Mouse (Mus musculus): Measurements from ENCODE around the gene Cnppd1.

Gene Cnppd1

DNA sequence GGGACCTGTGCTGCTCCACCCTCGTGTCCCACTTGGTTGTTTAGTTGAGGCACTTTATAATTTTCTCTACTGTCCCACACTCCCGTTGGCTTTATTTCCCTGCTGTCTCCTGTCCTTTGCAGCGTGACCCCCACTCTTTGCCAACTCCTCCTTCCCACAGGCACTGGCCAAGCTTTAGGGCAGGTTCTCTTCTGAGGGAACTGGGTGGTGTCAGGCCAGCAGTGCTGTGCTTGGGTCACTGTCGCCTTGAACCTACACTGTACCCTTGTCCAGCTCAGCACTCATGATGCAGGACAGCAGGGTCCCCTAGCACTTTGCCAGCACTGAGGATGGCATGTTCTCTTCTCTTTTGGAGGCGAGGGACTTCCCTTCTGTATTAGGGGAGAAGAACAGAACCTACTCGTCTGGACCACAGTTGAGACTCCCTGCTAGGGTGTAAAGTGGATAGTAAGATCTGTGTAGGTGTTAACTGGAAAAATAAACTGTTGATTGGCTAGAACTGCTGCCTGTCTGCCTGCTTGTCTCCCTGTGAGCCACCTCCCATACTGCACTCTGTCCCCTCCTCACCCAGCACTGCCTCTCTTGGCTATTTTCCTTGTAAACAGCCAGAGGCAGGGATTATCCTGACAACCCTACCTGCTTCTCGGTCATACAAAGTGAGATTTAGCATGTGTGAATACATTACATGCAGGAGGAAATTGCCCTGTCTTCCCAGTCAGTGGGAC, 5.1 kb upstream of the Cnppd1 start:
- DNase-seq: no peak

DNA sequence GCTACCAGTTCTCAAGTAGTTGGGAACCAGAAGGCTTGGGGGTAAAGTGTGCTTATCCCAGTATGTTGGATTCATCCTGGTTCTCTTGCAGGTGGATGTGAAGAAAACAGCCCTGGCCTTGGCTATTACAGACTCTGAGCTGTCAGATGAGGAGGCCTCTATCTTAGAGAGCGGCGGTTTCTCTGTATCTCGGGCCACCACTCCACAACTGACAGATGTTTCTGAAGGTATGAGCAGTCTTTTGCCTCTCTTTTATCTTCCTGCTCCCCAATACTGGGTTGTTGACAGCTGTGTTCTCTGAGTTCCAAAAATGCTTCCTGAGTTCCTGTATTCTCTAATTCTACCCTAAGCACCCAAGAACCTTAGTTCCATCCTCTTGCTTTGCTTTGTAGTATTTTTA, 3.1 kb upstream of the Cnppd1 start:
- DNase-seq: no peak

DNA sequence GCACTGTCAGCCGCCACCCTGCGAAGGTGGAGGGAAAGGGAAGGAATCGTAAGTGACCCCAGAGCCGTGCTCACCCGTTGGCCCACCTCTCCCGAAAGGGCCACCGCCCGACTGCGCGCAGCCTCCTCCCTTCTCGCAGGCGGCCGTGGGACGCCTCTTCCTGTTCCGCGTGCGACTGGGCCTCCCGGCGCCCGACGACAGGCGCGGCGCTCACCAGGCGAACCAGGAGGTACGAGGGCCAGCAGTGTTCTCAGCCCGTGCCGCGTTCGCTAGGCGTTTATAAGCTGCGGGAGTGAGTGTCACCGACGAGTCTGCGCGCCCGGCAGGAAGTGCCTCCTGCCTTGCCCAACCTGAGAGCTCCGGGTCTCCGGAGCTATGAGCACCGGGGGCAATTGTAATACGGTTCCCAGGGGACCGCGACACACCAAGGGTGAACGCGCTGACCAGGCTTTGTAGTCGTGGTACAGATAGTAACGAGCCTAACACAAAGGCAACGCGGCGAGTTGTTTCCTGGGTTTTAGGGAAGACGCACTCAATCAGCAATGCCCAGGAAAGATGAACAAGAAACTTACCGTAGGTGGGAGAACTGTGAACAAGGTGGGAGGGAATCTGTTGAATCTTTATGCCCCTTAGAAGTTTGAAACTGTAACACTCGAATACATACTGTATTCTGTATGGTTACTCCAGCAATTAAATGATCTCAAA, 873 bp downstream of the Cnppd1 start:
- peak; percentile 53 for DNase-seq

DNA sequence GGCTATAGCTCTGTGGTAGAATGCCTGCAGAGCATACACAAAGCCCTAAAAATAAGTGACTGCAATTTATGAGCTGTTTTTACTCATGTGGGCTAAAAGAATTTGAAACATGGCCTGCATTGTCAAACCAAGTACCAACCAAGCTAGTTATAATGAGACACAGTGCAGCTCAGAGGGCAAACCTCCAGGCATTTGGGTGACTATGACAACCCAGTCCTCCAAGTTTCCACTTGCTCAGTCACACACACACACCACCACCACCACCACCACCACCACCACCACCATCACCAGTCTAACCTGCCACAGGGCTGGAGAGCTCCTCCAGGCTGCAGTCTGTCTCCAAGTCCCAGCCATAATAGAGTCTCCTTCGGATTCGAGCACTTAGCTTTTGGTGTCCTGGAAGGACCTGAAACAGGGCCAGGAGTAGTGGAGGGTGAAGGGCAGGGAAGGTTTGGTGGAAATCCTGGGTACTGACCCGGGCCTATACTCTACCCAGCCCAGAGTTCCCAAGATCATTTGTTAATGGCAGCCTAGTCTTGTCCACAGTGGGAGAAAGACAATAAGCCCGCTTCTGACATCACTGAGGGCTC, 1.8 kb downstream of the Cnppd1 start:
- peak in 1 of 2 experiments; percentile 40 for DNase-seq

DNA sequence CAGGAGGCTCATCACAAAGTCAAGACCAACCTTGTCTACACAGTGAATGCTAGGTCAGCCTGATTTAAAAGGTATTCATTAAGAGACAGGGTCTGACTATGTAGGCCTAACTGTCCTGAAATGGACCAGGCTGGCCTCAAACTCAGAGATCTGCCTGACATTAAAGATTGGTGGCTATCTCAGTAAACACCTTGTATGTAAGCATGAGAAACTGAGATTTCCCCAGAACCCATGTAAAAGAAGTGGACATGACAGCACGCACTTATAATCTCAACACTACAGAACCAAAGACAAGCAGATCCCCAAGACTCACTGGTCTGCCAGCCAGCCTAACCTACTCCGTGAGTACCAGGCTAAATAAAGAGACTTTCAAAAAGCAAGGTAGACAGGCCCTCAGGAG, 4.1 kb downstream of the Cnppd1 start:
- DNase-seq: no peak

DNA sequence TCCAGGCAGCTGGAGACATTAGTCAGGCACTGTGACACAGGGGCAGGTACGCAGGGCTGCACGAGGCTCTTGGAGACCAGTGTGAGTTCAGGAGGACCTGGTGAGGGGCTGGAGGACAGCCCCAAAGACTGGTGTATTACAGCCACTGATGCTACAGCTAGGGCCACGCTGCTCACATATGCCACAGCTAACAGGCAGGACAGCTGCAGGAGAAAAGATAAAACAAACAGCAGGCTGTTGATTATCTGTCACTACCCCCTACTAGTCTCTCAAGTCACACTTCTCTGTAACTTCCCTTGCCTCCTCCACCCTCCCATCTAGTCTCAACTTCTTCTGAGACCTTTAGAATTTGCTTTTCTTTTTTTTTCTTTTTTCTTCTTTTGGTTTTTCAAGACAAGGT, 5.8 kb downstream of the Cnppd1 start:
- no peak for DNase-seq

DNA sequence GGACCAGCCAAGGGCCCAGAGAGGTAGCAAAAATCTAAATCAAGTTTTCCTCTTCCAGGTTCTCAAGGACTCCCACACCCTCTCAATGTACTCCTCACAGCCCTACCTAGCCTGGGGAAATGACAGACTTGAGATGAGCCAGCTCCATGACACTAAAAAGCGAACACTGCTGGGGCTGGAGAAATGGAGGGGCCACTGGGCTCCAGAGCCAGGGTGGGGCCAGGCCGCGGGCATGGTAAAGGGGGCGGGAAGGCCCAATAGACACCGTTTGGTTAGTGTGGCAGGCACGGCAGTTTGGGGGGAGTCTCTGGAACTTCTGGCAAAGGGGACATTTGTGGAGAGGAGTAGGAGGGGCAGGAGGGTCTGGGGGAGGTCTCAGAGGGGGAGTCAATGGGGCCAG, 6.2 kb downstream of the Cnppd1 start:
- no peak for DNase-seq

DNA sequence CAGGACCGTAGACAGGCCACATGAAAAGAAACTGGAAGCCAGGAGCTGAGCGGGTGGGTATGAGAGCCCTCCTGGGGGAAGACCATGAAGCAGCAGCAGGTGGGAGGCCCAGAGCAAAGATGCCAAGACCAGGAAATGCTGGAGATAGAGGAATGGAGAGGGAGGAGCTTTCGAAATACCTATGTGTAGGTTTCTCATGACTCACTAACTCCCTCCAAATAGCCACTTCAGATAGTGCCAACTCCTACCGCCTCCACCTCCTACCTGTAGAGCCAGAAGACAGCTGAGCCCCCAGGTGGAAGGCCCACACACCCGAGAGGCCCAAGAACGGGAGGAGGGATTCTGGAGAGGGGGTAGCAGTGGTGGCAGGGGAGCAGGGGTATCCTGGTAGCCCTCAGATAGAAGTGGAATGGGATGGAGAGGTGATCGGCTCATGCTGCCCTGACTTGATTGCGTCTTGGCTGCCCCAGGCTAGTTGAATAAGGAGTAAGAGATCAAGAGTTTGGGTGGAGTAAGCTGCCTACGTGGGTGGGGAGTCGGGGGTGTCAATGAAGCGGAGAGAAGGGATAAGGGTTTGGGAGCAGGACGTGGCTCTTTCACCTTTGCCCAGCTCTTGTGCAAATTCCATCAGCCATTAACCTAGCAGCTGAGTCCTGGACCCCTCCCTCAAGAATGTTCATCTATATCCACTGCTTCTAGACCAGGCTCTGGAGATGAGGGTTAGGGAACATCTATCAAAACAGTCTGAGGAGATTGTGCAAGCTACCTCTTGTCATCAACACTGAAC, 8.9 kb downstream of the Cnppd1 start, which contains the start of gene Slc23a3:
TSS of gene Slc23a3 (minus strand) at position 470 of the 787 bp plus-strand sequence.
- DNase-seq: no peak

DNA sequence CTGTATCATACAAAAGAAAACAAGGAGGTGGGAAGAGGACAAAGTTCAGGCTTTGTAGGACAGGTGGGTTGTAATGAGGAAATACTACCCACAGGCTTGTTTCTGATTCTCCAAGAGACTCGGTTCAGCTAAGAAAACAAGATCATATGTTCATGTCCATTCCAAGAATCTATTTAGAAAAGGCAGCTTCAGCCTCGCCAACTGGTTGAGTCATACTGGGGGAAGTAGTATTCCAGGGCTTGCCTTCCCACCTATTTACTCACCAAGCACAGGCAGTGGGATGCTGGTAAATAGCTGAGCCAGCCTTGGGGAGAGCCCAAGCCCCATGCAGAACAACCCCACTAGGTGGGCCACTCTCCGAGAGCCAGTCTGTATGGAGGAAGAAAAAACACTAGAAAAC, 13.9 kb downstream of the Cnppd1 start:
- DNase-seq: no peak

DNA sequence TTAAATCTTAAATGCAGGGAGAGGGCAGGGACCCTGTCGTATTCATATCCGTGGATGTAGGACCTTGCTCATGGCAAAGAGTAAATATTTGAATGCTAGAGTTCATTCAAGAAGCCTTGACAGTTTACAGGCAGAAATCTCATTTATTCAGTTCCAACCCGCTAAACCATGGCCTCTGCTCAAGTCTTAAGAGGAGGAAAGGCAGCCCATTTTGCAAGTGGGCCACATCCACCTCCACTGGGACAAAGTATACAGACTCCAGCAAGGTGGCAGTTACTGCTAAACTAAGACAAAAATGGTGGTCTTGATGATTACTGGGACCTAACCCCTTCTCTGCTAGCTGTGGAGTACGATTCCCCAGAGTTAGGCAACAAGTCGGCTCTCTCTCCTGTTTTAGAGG, 17.1 kb downstream of the Cnppd1 start:
- DNase-seq: no peak

DNA sequence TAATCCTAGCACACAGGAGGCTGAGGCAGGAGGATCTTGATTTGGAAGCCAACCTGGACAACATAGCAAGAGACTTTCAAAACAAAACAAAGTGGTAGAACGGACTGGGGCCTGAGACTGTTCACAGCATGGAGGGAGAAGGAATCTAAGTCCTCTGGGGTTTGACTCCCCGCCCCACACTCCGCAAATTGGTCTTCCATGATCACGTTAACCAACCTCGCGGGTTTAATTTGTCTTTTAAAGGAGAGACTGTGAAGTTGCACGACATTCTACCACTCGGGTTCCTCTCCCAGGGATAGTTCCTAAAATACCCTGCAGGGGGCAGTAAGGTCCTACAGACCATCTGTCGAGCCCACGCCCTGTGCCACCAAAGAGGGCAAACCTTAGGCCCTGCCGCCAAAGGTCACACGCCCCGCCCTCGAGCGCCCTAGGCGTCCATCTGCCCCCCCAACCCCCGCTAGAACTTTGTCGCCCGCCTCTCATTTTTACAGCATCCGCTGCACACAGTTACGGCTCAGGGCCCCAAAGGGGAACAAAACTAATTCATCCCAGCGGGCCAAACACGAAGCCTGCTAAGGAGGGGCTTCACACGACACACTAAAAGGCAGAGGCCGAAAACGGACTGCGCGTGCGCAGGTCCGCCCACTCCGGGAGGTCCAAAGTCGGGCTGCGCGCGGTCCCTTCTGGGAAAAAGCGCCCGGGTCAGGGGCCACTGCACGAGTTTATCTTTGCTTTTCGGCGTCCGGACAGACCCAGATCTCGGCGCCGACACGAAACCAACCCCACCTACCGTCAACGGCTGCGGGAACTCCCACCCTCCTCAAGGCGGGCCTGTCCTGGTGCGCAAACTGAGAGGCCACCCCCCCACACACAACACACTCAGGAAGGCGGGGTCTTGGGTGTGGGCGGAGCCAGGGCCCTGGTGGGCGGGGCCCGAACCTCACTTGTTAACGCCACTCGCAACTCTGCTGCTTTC, 17.9 kb downstream of the Cnppd1 start, which contains the start of gene Nhej1:
TSS of gene Nhej1 (minus strand) at position 855 of the 976 bp plus-strand sequence.
- peak; percentile 96 for DNase-seq

DNA sequence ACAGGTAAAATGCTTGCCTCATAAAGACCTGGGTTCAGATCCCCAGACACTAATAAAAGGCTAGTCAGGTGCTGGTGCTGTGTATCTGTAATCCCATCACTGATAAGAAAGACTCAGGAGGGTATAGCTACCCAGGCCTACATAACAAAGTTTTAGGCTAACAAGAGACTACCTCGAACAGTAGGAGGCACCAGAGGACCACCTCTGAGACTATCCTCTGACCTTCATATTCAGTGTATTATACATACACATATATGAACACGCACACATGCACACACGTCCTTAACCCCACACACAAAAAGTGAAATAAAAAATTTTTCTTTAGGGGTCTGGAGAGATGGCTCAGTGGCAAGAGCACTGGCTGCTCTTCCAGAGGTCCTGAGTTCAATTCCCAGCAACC, 20.3 kb downstream of the Cnppd1 start:
- DNase-seq: no peak

Data from cerebellum, postnatal 10 days (tissue).